Mouse (Mus musculus): ENCODE measurements around the gene Plch2.

Gene Plch2

GRCm38 (mm10) chr4:155020813-155021212, 35.8 kb downstream of the Plch2 start:
- DNase-seq (ENCODE audit: low read depth, low spot score): no peak

GRCm38 (mm10) chr4:155020141-155020540, 36.4 kb downstream of the Plch2 start:
- DNase-seq (ENCODE audit: low read depth, low spot score): no peak

- DNase-seq (ENCODE audit: low read depth, low spot score): peak; percentile 91
Observed at GRCm38 (mm10) chr4:155019336-155019847, 37.2 kb downstream of the Plch2 start.

- DNase-seq (ENCODE audit: low read depth, low spot score): peak; percentile 88
Observed at GRCm38 (mm10) chr4:155018601-155019335, 37.8 kb downstream of the Plch2 start.

GRCm38 (mm10) chr4:155018066-155018465, 38.5 kb downstream of the Plch2 start:
- DNase-seq (ENCODE audit: low read depth, low spot score): no peak

- peak; percentile 86 for DNase-seq (ENCODE audit: low read depth, low spot score)
Observed at GRCm38 (mm10) chr4:155017253-155017878, 39.2 kb downstream of the Plch2 start.

GRCm38 (mm10) chr4:155016807-155017206, 39.8 kb downstream of the Plch2 start:
- DNase-seq (ENCODE audit: low read depth, low spot score): no peak

GRCm38 (mm10) chr4:155015550-155015949, 41.0 kb downstream of the Plch2 start:
- DNase-seq (ENCODE audit: low read depth, low spot score): no peak

GRCm38 (mm10) chr4:155014791-155015190, 41.8 kb downstream of the Plch2 start:
- peak; percentile 78 for DNase-seq (ENCODE audit: low read depth, low spot score)

GRCm38 (mm10) chr4:155014244-155014643, 42.3 kb downstream of the Plch2 start:
- no peak for DNase-seq (ENCODE audit: low read depth, low spot score)

- DNase-seq (ENCODE audit: low read depth, low spot score): peak; percentile 91
Observed at GRCm38 (mm10) chr4:155012788-155013187, 43.8 kb downstream of the Plch2 start.

- peak; percentile 78 for DNase-seq (ENCODE audit: low read depth, low spot score)
Observed at GRCm38 (mm10) chr4:155012115-155012514, 44.5 kb downstream of the Plch2 start.

- DNase-seq (ENCODE audit: low read depth, low spot score): peak; percentile 37
Observed at GRCm38 (mm10) chr4:155011312-155012025, 45.1 kb downstream of the Plch2 start.

GRCm38 (mm10) chr4:155010870-155011269, 45.7 kb downstream of the Plch2 start:
- DNase-seq (ENCODE audit: low read depth, low spot score): peak; percentile 94

- DNase-seq (ENCODE audit: low read depth, low spot score): no peak
Observed at GRCm38 (mm10) chr4:155009216-155009615, 47.4 kb downstream of the Plch2 start.

GRCm38 (mm10) chr4:155008075-155008474, 48.5 kb downstream of the Plch2 start:
- DNase-seq (ENCODE audit: low read depth, low spot score): no peak

- peak; percentile 63 for DNase-seq (ENCODE audit: low read depth, low spot score)
Observed at GRCm38 (mm10) chr4:155007641-155008040, 48.9 kb downstream of the Plch2 start.

GRCm38 (mm10) chr4:155006296-155006695, 50.3 kb downstream of the Plch2 start:
- DNase-seq (ENCODE audit: low read depth, low spot score): no peak

GRCm38 (mm10) chr4:155005278-155005677, 51.3 kb downstream of the Plch2 start:
- peak; percentile 54 for DNase-seq (ENCODE audit: low read depth, low spot score)

- no peak for DNase-seq (ENCODE audit: low read depth, low spot score)
Observed at GRCm38 (mm10) chr4:154999379-154999778, 57.2 kb downstream of the Plch2 start.

GRCm38 (mm10) chr4:154996572-154997154, 59.9 kb downstream of the Plch2 start:
- DNase-seq (ENCODE audit: low read depth, low spot score): peak; percentile 64

- DNase-seq (ENCODE audit: low read depth, low spot score): no peak
Observed at GRCm38 (mm10) chr4:154994876-154995275, 61.7 kb downstream of the Plch2 start.
